Mouse (Mus musculus) G1E (cell line): ENCODE data around the gene Gng7. TPM values are rescaled to one million over a fixed set of nuclear protein-coding genes. Genes with fewer than 3 reads are reported as not detected.

Experiments
- ATAC-seq: 2 replicates; pipeline ENCODE4 v1.8.0; 2016; ENCODE audit warnings: mild to moderate bottlenecking; ENCODE audit not compliant: insufficient number of reproducible peaks, poor library complexity, low FRiP score, severe bottlenecking; ENCODE audit errors: extremely low read depth
- DNase-seq: peaks from one replicate; pipeline ENCODE4 v3.0.0; 2012; ENCODE audit warnings: low spot score
- H3K27me3 ChIP-seq: 2 replicates; pipeline ENCODE4 v1.6.1; 2012; ENCODE audit warnings: mild to moderate bottlenecking, low read length, inconsistent platforms; ENCODE audit not compliant: insufficient read depth
- H3K36me3 ChIP-seq: replicated peaks from 2 replicates; pipeline ENCODE3; 2012; ENCODE audit warnings: mild to moderate bottlenecking, inconsistent platforms
- H3K4me1 ChIP-seq: 2 replicates; pipeline ENCODE4 v1.6.1; 2012; ENCODE audit warnings: low read depth, low read length, inconsistent platforms, mixed read lengths; ENCODE audit not compliant: insufficient read depth
- H3K4me3 ChIP-seq: 2 replicates; pipeline ENCODE4 v1.5.1; 2012; ENCODE audit warnings: low read depth, mild to moderate bottlenecking, inconsistent platforms, low read length, moderate library complexity, mixed read lengths
- H3K9me3 ChIP-seq: replicated peaks from 2 replicates; pipeline ENCODE4 v1.6.1; 2012; ENCODE audit warnings: inconsistent platforms
- CTCF ChIP-seq: IDR thresholded peaks from 2 replicates; pipeline ENCODE4 v1.5.1; 2012; ENCODE audit warnings: low read depth, low read length, inconsistent platforms, mixed read lengths
- GATA1 ChIP-seq: IDR thresholded peaks from 2 replicates; pipeline ENCODE4 v1.6.1; 2012; ENCODE audit warnings: borderline replicate concordance, low read length, inconsistent platforms, mixed read lengths
- GATA2 ChIP-seq: IDR thresholded peaks from 2 replicates; pipeline ENCODE4 v1.6.1; 2012; ENCODE audit warnings: low read depth, low read length, inconsistent platforms, borderline replicate concordance
- POLR2AphosphoS5 ChIP-seq: IDR thresholded peaks from 2 replicates; pipeline ENCODE4 v1.6.1; 2012; ENCODE audit warnings: low read depth, low read length, inconsistent platforms; ENCODE audit not compliant: insufficient replicate concordance
- TAL1 ChIP-seq: conservative IDR thresholded peaks from 2 replicates; pipeline ENCODE4 v1.6.1; 2012; ENCODE audit warnings: low read depth, low read length, inconsistent platforms, mixed read lengths
- polyA plus RNA-seq: library from polyadenylated mRNA; stranded (reverse); fragments of >175 nt; gene quantifications from 2 replicates; pipeline ENCODE4 v1.2.3, GENCODE M21; 2012
- total RNA-seq, 2 experiments: library from RNA; stranded (forward) in 1 of 2; stranded (reverse) in 1 of 2; fragments of 200-1000 nt in 1 of 2; fragments of >200 nt in 1 of 2; fragmentation: Nextera tagmentation in 1 of 2; gene quantifications; 2 replicates each; pipeline ENCODE4 v1.2.3; 2014 to 2017

Gene Gng7
- total and polyA plus RNA-seq, 3 experiments, result 0.33 to 0.90 (median 0.65) TPM

- peaks cover 50% of the 10 kb centered on the region for H3K4me1 ChIP-seq
- ATAC-seq (no peak), DNase-seq (no peak)
- H3K9me3 ChIP-seq, result no peaks in the 10 kb centered on the region
- TF ChIP-seq GATA1 (no peak), GATA2 (no peak), TAL1 (no peak), POLR2AphosphoS5 (no peak), CTCF (no peak)
- H3K4me3 ChIP-seq, result peak overlapping the region; percentile 97
- peaks cover 20% of the 10 kb centered on the region; the same call in 1 of the 2 replicates for H3K27me3 ChIP-seq
- H3K36me3 ChIP-seq, result peaks cover 40% of the 10 kb centered on the region
Observed at GRCm38 (mm10) chr10:80899591-80900317, 115.0 kb downstream of the Gng7 start.

DNA sequence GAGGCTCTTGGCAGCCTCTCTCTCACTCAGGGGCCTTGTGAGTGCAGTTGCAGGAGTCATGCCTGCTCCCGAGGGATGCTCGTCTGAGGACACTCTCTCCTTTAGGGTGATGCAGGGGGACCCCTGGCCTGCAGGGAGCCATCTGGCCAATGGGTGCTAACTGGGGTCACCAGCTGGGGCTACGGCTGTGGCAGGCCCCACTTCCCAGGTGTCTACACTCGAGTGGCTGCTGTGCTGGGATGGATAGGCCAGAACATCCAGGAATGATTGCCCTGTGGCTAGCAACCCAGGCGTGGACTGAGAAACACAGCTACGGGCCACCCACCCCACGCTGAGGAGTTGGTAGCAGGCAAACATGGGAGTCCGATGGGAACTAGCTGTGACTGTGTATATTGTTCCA, 115.7 kb downstream of the Gng7 start:
- TF ChIP-seq TAL1 (no peak), CTCF (no peak), POLR2AphosphoS5 (no peak), GATA1 (no peak), GATA2 (no peak)
- ATAC-seq, result no peak
- H3K4me1 ChIP-seq, result peaks cover 48% of the 10 kb centered on the region
- H3K9me3 ChIP-seq, result no peaks in the 10 kb centered on the region
- peaks cover 17% of the 10 kb centered on the region; the same call in 1 of the 2 replicates for H3K27me3 ChIP-seq
- DNase-seq, result no peak
- H3K36me3 ChIP-seq, result peaks cover 40% of the 10 kb centered on the region
- H3K4me3 ChIP-seq, result peak overlapping the region; percentile 97

Other genes with a start within 250 kb of the Gng7 start
Only the 20 nearest of the 27 such genes appear.
- gene Oaz1, start 188.3 kb downstream of the Gng7 start, total RNA-seq (2014; fragmentation: Nextera tagmentation), result 310 and 444 TPM in 2 replicates
- gene Oaz1, start 188.3 kb downstream of the Gng7 start, total RNA-seq (2017), result 228 and 347 TPM in 2 replicates
- gene Oaz1, start 188.3 kb downstream of the Gng7 start, polyA plus RNA-seq, result 1,655 and 2,091 TPM in 2 replicates
- not detected in 2 replicates for gene Lingo3, start 170.9 kb downstream of the Gng7 start, total RNA-seq (2014; fragmentation: Nextera tagmentation)
- 0.05 and 0.06 TPM in 2 replicates for gene Lingo3, start 170.9 kb downstream of the Gng7 start, total RNA-seq (2017)
- not detected in 2 replicates for gene Lingo3, start 170.9 kb downstream of the Gng7 start, polyA plus RNA-seq
- gene Lsm7, start 159.7 kb downstream of the Gng7 start, total RNA-seq (2014; fragmentation: Nextera tagmentation), result 51.2 and 53.5 TPM in 2 replicates
- gene Lsm7, start 159.7 kb downstream of the Gng7 start, total RNA-seq (2017), result 282 and 373 TPM in 2 replicates
- gene Lsm7, start 159.7 kb downstream of the Gng7 start, polyA plus RNA-seq, result 226 and 269 TPM in 2 replicates
- gene Sppl2b, start 159.7 kb downstream of the Gng7 start, total RNA-seq (2014; fragmentation: Nextera tagmentation), result 46.0 and 55.1 TPM in 2 replicates
- 18.0 and 22.1 TPM in 2 replicates for gene Sppl2b, start 159.7 kb downstream of the Gng7 start, total RNA-seq (2017)
- 76.6 and 92.5 TPM in 2 replicates for gene Sppl2b, start 159.7 kb downstream of the Gng7 start, polyA plus RNA-seq
- gene Tmprss9, start 143.1 kb downstream of the Gng7 start, total RNA-seq (2014; fragmentation: Nextera tagmentation), result not detected in 2 replicates
- gene Tmprss9, start 143.1 kb downstream of the Gng7 start, total RNA-seq (2017), result 0.05 and 0.06 TPM in 2 replicates
- gene Tmprss9, start 143.1 kb downstream of the Gng7 start, polyA plus RNA-seq, result 0.02 TPM in 1 of 2 replicates, not detected in the other
- gene Timm13, start 114.0 kb downstream of the Gng7 start, total RNA-seq (2014; fragmentation: Nextera tagmentation), result 34.0 and 51.2 TPM in 2 replicates
- gene Timm13, start 114.0 kb downstream of the Gng7 start, total RNA-seq (2017), result 70.4 and 75.5 TPM in 2 replicates
- 295 and 345 TPM in 2 replicates for gene Timm13, start 114.0 kb downstream of the Gng7 start, polyA plus RNA-seq
- gene Lmnb2, start 96.7 kb downstream of the Gng7 start, total RNA-seq (2014; fragmentation: Nextera tagmentation), result 3.0 and 3.1 TPM in 2 replicates
- gene Lmnb2, start 96.7 kb downstream of the Gng7 start, total RNA-seq (2017), result 4.8 and 5.5 TPM in 2 replicates
- 10.2 and 11.9 TPM in 2 replicates for gene Lmnb2, start 96.7 kb downstream of the Gng7 start, polyA plus RNA-seq
- gene Gadd45b, start 84.9 kb downstream of the Gng7 start, total RNA-seq (2014; fragmentation: Nextera tagmentation), result 2.1 and 5.7 TPM in 2 replicates
- 1.1 and 1.9 TPM in 2 replicates for gene Gadd45b, start 84.9 kb downstream of the Gng7 start, total RNA-seq (2017)
- 2.8 and 3.7 TPM in 2 replicates for gene Gadd45b, start 84.9 kb downstream of the Gng7 start, polyA plus RNA-seq
- gene Diras1, start 10.7 kb upstream of the Gng7 start, total RNA-seq (2014; fragmentation: Nextera tagmentation), result not detected in 2 replicates
- 0.44 TPM in 1 of 2 replicates, not detected in the other for gene Diras1, start 10.7 kb upstream of the Gng7 start, total RNA-seq (2017)
- 0.02 TPM in 1 of 2 replicates, not detected in the other for gene Diras1, start 10.7 kb upstream of the Gng7 start, polyA plus RNA-seq
- 2.8 and 3.4 TPM in 2 replicates for gene Slc39a3, start 22.5 kb upstream of the Gng7 start, total RNA-seq (2014; fragmentation: Nextera tagmentation)
- gene Slc39a3, start 22.5 kb upstream of the Gng7 start, total RNA-seq (2017), result 7.4 and 9.9 TPM in 2 replicates
- 8.2 and 9.6 TPM in 2 replicates for gene Slc39a3, start 22.5 kb upstream of the Gng7 start, polyA plus RNA-seq
- 69.9 and 71.1 TPM in 2 replicates for gene Sgta, start 45.2 kb upstream of the Gng7 start, total RNA-seq (2014; fragmentation: Nextera tagmentation)
- 52.4 and 56.2 TPM in 2 replicates for gene Sgta, start 45.2 kb upstream of the Gng7 start, total RNA-seq (2017)
- gene Sgta, start 45.2 kb upstream of the Gng7 start, polyA plus RNA-seq, result 178 and 186 TPM in 2 replicates
- 13.1 and 15.9 TPM in 2 replicates for gene Thop1, start 55.1 kb upstream of the Gng7 start, total RNA-seq (2014; fragmentation: Nextera tagmentation)
- 19.0 and 23.6 TPM in 2 replicates for gene Thop1, start 55.1 kb upstream of the Gng7 start, total RNA-seq (2017)
- 81.6 and 95.0 TPM in 2 replicates for gene Thop1, start 55.1 kb upstream of the Gng7 start, polyA plus RNA-seq
- gene Creb3l3, start 83.9 kb upstream of the Gng7 start, total RNA-seq (2014; fragmentation: Nextera tagmentation), result not detected in 2 replicates
- 0.29 TPM in 1 of 2 replicates, not detected in the other for gene Creb3l3, start 83.9 kb upstream of the Gng7 start, total RNA-seq (2017)
- gene Creb3l3, start 83.9 kb upstream of the Gng7 start, polyA plus RNA-seq, result not detected in 2 replicates
- 35.9 and 52.2 TPM in 2 replicates for gene Map2k2, start 91.0 kb upstream of the Gng7 start, total RNA-seq (2014; fragmentation: Nextera tagmentation)
- gene Map2k2, start 91.0 kb upstream of the Gng7 start, total RNA-seq (2017), result 63.5 and 76.7 TPM in 2 replicates
- gene Map2k2, start 91.0 kb upstream of the Gng7 start, polyA plus RNA-seq, result 272 and 393 TPM in 2 replicates
- gene Zbtb7a, start 120.3 kb upstream of the Gng7 start, total RNA-seq (2014; fragmentation: Nextera tagmentation), result 27.7 and 31.1 TPM in 2 replicates
- gene Zbtb7a, start 120.3 kb upstream of the Gng7 start, total RNA-seq (2017), result 6.4 and 7.1 TPM in 2 replicates
- 75.7 and 79.1 TPM in 2 replicates for gene Zbtb7a, start 120.3 kb upstream of the Gng7 start, polyA plus RNA-seq
- gene Pias4, start 153.0 kb upstream of the Gng7 start, total RNA-seq (2014; fragmentation: Nextera tagmentation), result 28.6 and 34.4 TPM in 2 replicates
- 21.2 and 24.8 TPM in 2 replicates for gene Pias4, start 153.0 kb upstream of the Gng7 start, total RNA-seq (2017)
- gene Pias4, start 153.0 kb upstream of the Gng7 start, polyA plus RNA-seq, result 62.7 and 70.5 TPM in 2 replicates
- 1,577 and 1,715 TPM in 2 replicates for gene Eef2, start 161.7 kb upstream of the Gng7 start, total RNA-seq (2014; fragmentation: Nextera tagmentation)
- 1,676 and 1,695 TPM in 2 replicates for gene Eef2, start 161.7 kb upstream of the Gng7 start, total RNA-seq (2017)
- 2,355 and 3,878 TPM in 2 replicates for gene Eef2, start 161.7 kb upstream of the Gng7 start, polyA plus RNA-seq
- 34.2 and 43.3 TPM in 2 replicates for gene Dapk3, start 168.1 kb upstream of the Gng7 start, total RNA-seq (2014; fragmentation: Nextera tagmentation)
- 39.3 and 40.8 TPM in 2 replicates for gene Dapk3, start 168.1 kb upstream of the Gng7 start, total RNA-seq (2017)
- 69.8 and 96.7 TPM in 2 replicates for gene Dapk3, start 168.1 kb upstream of the Gng7 start, polyA plus RNA-seq
- gene 4930442H23Rik, start 168.9 kb upstream of the Gng7 start, total RNA-seq (2014; fragmentation: Nextera tagmentation), result not detected in 2 replicates
- gene 4930442H23Rik, start 168.9 kb upstream of the Gng7 start, total RNA-seq (2017), result not detected in 2 replicates
- gene 4930442H23Rik, start 168.9 kb upstream of the Gng7 start, polyA plus RNA-seq, result not detected in 2 replicates
- gene Nmrk2, start 187.1 kb upstream of the Gng7 start, total RNA-seq (2014; fragmentation: Nextera tagmentation), result not detected in 2 replicates
- gene Nmrk2, start 187.1 kb upstream of the Gng7 start, total RNA-seq (2017), result not detected in 2 replicates
- gene Nmrk2, start 187.1 kb upstream of the Gng7 start, polyA plus RNA-seq, result not detected in 2 replicates